Mouse (Mus musculus) erythroblast, embryonic 14.5 days (primary cell): Measurements from ENCODE around the gene Iffo2.

ENCODE experiments used
- GATA1 ChIP-seq: IDR thresholded peaks from 2 replicates; pipeline ENCODE4 v1.6.1; 2012; ENCODE audit warnings: low read length, inconsistent platforms, mixed read lengths
- TAL1 ChIP-seq: IDR thresholded peaks from 3 replicates; pipeline ENCODE4 v1.6.1; 2012; ENCODE audit warnings: low read length, inconsistent platforms, mixed read lengths

- TF ChIP-seq TAL1 (no peak), GATA1 (no peak)
Observed at GRCm38 (mm10) chr4:139585713-139586112, 55.4 kb downstream of the Iffo2 start.
